Mouse (Mus musculus) hindbrain, embryonic 14.5 days (tissue): ENCODE measurements at regions not wholly inside any gene's neighbourhood (a gene's known extent, or its start where the extent isn't known, plus 50 kb on each side); places are given as distances from the start of the nearest gene placed in this dataset.

Source experiments
- ATAC-seq: fragments of 200-750 bp; cut with Nextera tagmentation; 2 replicates; pipeline ENCODE4 v1.8.0; 2017; ENCODE audit warnings: moderate number of reproducible peaks, mild to moderate bottlenecking, moderate TSS enrichment, moderate library complexity; ENCODE audit not compliant: low FRiP score
- DNase-seq: peaks from one replicate; pipeline ENCODE4 v3.0.0-alpha.2; 2015; ENCODE audit warnings: low spot score
- H3K27ac ChIP-seq: fragments of 300-500 bp; sonication (generic); 2 replicates; pipeline ENCODE4 v1.5.1; 2014; ENCODE audit warnings: mild to moderate bottlenecking, moderate library complexity
- H3K27me3 ChIP-seq: fragments of 300-500 bp; sonication (generic); 2 replicates; pipeline ENCODE4 v1.6.1; 2014; ENCODE audit warnings: mild to moderate bottlenecking, low read length, mixed read lengths; ENCODE audit not compliant: control insufficient read depth, insufficient read depth
- H3K36me3 ChIP-seq: fragments of 300-500 bp; sonication (generic); replicated peaks from 2 replicates; pipeline ENCODE4 v1.6.1; 2014; ENCODE audit not compliant: control insufficient read depth, insufficient read depth
- H3K4me1 ChIP-seq: fragments of 300-500 bp; sonication (generic); replicated peaks from 2 replicates; pipeline ENCODE4 v1.6.1; 2014; ENCODE audit warnings: antibody characterized with exemption, low read length, mixed read lengths; ENCODE audit not compliant: control insufficient read depth, insufficient read depth
- H3K4me2 ChIP-seq: fragments of 300-500 bp; sonication (generic); replicated peaks from 2 replicates; pipeline ENCODE4 v1.6.1; 2014; ENCODE audit warnings: mild to moderate bottlenecking, moderate library complexity
- H3K4me3 ChIP-seq: fragments of 300-500 bp; sonication (generic); replicated peaks from 2 replicates; pipeline ENCODE4 v1.5.1; 2014; ENCODE audit warnings: mild to moderate bottlenecking, low read length
- H3K9ac ChIP-seq: fragments of 300-500 bp; sonication (generic); 2 replicates; pipeline ENCODE4 v1.6.1; 2014
- H3K9me3 ChIP-seq: fragments of 300-500 bp; sonication (generic); 2 replicates; pipeline ENCODE4 v1.6.1; 2016; ENCODE audit warnings: low read length; ENCODE audit not compliant: control insufficient read depth
- WGBS: fragments of 180-500 bp; shearing (Covaris S2); extraction: QIAGEN DNeasy Blood & Tissue Kit; methylation state at CpG from one replicate; pipeline ENCODE4 v1.1.7; 2014; 5-methylcytosine and 5-hydroxymethylcytosine counted together

GRCm38 (mm10) chr6:140178425-140179193, 137.4 kb upstream of the Plcz1 start:
- ATAC-seq (no peak), DNase-seq (no peak)
- Histone ChIP-seq H3K36me3 (no peaks in the 10 kb centered on the region), H3K9me3 (no peaks in the 10 kb centered on the region), H3K9ac (no peak overlapping the region), H3K4me2 (no peak overlapping the region), H3K27ac (no peak overlapping the region), H3K4me1 (no peaks in the 10 kb centered on the region), H3K27me3 (no peaks in the 10 kb centered on the region), H3K4me3 (no peak overlapping the region)
- 91% methylated on average over 12 of the region's 12 CpGs for WGBS

DNA sequence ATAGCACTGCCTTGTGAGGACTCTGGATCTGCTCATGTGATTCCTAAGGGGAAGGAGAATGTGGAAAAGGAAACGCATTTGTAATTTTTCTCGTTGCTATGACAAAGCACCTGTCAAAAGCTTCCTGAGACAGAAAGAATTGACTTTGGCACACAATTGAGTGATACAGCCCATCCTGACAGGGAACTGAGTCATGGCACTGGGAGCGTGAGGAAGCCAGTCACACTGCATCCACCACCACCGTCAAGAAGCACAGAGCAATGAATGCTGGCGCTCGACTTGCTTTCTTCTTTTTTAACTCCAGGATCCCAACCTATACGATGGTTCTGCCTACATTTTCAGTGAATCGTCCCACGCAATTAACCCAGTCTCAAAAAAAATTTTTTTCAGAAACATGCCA, 131.5 kb upstream of the Plcz1 start:
- no peak for ATAC-seq
- Histone ChIP-seq H3K4me1 (no peaks in the 10 kb centered on the region), H3K9ac (no peak overlapping the region), H3K9me3 (0 out of 2 replicates have a peak, but pooled peaks cover 5% of the 10 kb centered on the region), H3K4me3 (no peak overlapping the region), H3K27me3 (no peaks in the 10 kb centered on the region), H3K27ac (no peak overlapping the region), H3K4me2 (no peak overlapping the region), H3K36me3 (no peaks in the 10 kb centered on the region)
- WGBS, result 86% methylated on average over 9 of the region's 9 CpGs
- no peak for DNase-seq

GRCm38 (mm10) chr6:140169836-140170235, 128.6 kb upstream of the Plcz1 start:
- Histone ChIP-seq H3K36me3 (no peaks in the 10 kb centered on the region), H3K27ac (no peak overlapping the region), H3K4me1 (no peaks in the 10 kb centered on the region), H3K9ac (no peak overlapping the region), H3K9me3 (0 out of 2 replicates have a peak, but pooled peaks cover 5% of the 10 kb centered on the region), H3K4me2 (no peak overlapping the region), H3K27me3 (no peaks in the 10 kb centered on the region), H3K4me3 (no peak overlapping the region)
- ATAC-seq, result no peak
- no peak for DNase-seq
- WGBS, result over 99% methylated on average over 3 of the region's 3 CpGs

GRCm38 (mm10) chr6:140167182-140167581, 125.9 kb upstream of the Plcz1 start:
- Histone ChIP-seq H3K9ac (no peak overlapping the region), H3K4me3 (no peak overlapping the region), H3K4me1 (no peaks in the 10 kb centered on the region), H3K4me2 (no peak overlapping the region), H3K27me3 (no peaks in the 10 kb centered on the region), H3K9me3 (0 out of 2 replicates have a peak, but pooled peaks cover 5% of the 10 kb centered on the region), H3K27ac (no peak overlapping the region), H3K36me3 (no peaks in the 10 kb centered on the region)
- ATAC-seq (peak; percentile 34; the same call in 1 of the 2 replicates), DNase-seq (no peak)
- WGBS, result 77% methylated on average over 4 of the region's 4 CpGs

GRCm38 (mm10) chr6:140162729-140163128, 121.5 kb upstream of the Plcz1 start:
- no peaks in the 10 kb centered on the region for H3K4me1 ChIP-seq
- WGBS, result 80% methylated on average over 5 of the region's 5 CpGs
- H3K9ac ChIP-seq, result no peak overlapping the region
- no peak overlapping the region for H3K27ac ChIP-seq
- no peak overlapping the region for H3K4me2 ChIP-seq
- H3K27me3 ChIP-seq, result no peaks in the 10 kb centered on the region
- no peak for DNase-seq
- no peak overlapping the region for H3K4me3 ChIP-seq
- no peak for ATAC-seq
- H3K9me3 ChIP-seq, result no peaks in the 10 kb centered on the region
- no peaks in the 10 kb centered on the region for H3K36me3 ChIP-seq

- Histone ChIP-seq H3K27me3 (no peaks in the 10 kb centered on the region), H3K4me1 (no peaks in the 10 kb centered on the region), H3K4me2 (no peak overlapping the region), H3K4me3 (no peak overlapping the region), H3K36me3 (no peaks in the 10 kb centered on the region), H3K27ac (no peak overlapping the region), H3K9me3 (no peaks in the 10 kb centered on the region), H3K9ac (no peak overlapping the region)
- DNase-seq (no peak), ATAC-seq (no peak)
- 81% methylated on average over 4 of the region's 4 CpGs for WGBS
These were observed 120.2 kb upstream of the Plcz1 start for GRCm38 (mm10) chr6:140161482-140161881.

DNA sequence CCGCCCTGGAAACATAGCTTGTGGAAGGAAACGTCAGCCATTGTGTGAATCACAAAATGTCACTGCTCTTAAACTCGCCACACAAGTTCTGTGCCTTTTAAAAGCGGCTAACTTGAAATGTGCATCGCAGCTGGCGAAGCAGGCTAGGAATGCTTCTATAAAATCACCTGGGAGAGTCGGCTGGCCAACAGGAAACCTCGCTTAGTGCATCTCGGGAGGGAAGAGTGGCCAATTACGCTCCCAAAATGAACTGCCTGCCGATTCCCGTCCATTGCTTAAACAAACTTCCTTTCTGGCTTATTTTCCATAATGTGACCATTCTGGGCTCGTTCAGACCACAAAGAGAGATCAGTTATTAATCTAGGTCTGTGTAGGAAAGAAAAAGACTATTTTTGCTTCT, 119.7 kb upstream of the Plcz1 start:
- WGBS, result 89% methylated on average over 13 of the region's 13 CpGs
- DNase-seq (no peak), ATAC-seq (no peak)
- Histone ChIP-seq H3K9ac (no peak overlapping the region), H3K4me2 (no peak overlapping the region), H3K4me1 (no peaks in the 10 kb centered on the region), H3K27ac (no peak overlapping the region), H3K36me3 (no peaks in the 10 kb centered on the region), H3K9me3 (no peaks in the 10 kb centered on the region), H3K4me3 (no peak overlapping the region), H3K27me3 (no peaks in the 10 kb centered on the region)

DNA sequence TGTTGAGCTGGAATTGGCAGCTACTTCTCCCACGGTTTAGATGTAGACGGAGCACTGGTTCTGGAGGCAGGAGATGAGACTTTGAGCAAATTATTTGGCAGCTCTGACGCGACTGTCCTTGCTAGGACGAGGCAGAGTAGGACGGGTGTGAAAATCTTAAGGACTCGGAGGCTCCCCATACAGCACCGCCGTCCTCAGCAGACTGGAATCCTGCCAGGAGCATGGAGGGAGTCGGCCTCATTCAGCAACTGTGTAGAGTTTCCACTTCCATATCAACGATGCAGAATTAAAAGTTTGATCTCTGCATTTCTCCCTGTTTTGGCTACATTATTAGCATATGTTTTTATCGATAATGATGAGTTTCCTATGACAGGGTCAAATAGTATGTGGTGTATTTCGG, 117.7 kb upstream of the Plcz1 start:
- Histone ChIP-seq H3K9me3 (no peaks in the 10 kb centered on the region), H3K4me1 (no peaks in the 10 kb centered on the region), H3K27me3 (no peaks in the 10 kb centered on the region), H3K4me3 (no peak overlapping the region), H3K27ac (no peak overlapping the region), H3K9ac (no peak overlapping the region), H3K4me2 (no peak overlapping the region), H3K36me3 (no peaks in the 10 kb centered on the region)
- DNase-seq (no peak), ATAC-seq (no peak)
- 76% methylated on average over 13 of the region's 13 CpGs for WGBS

GRCm38 (mm10) chr6:140157375-140157774, 116.1 kb upstream of the Plcz1 start:
- WGBS, result 89% methylated on average over 6 of the region's 6 CpGs
- Histone ChIP-seq H3K27me3 (no peaks in the 10 kb centered on the region), H3K36me3 (no peaks in the 10 kb centered on the region), H3K9me3 (no peaks in the 10 kb centered on the region), H3K4me1 (0 out of 2 replicates have a peak, but pooled peaks cover 4% of the 10 kb centered on the region), H3K4me2 (no peak overlapping the region), H3K9ac (no peak overlapping the region), H3K27ac (no peak overlapping the region), H3K4me3 (no peak overlapping the region)
- ATAC-seq, result no peak
- DNase-seq, result no peak
